Mouse (Mus musculus): ENCODE measurements around the gene Slc22a21.
A peak's percentile ranks its signal among the peaks of the same experiment; 100 is the strongest.
"Not testable (repeated sequence)": the region's sequence is repeated elsewhere in the genome, so short reads cannot be mapped to it uniquely, and the experiment has no call there.

Gene Slc22a21

DNA sequence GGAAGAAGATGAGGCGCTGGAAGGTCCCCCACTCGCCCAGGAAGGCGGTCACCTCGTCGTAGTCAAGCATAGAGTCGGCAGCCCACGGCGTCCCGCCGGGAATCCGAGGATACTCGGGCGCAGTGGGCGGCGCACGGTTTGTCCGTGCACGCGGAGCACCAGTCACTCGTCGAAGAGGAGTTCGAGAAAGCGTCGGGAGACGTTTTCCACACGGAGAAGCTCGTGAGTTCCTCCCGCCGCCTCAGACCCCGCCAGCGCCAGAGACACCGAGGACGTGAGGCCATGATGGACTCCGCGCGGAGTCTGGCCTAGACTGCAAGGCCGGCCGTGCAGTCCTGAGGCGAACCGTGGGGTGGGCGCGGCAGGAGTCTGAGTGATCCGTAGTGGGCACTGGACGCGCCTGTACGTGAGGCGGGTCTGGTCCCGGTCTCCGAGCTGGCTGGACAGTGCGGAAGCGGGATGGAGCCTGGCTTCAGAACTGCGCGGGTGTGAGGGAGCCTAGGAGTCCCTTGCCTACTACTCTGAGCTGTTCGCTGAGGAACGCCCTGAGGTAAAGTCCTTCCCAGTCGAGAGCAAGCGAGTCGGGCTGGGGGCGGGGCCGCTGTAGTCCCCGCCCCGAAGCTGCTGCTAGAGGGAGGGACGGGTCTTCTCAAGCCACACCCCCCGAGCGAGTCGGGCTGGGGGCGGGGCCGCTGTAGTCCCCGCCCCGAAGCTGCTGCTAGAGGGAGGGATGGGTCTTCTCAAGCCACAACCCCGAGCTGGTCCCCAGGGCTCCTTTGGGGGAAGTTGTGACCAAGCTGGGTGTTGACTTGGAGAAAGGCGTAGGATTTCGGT, at the start of gene Slc22a21:
Gene Slc22a21, minus strand, starts transcription at position 545 of the 834 bp plus-strand sequence.
- DNase-seq (ENCODE audit: low spot score), result peak; percentile 86

DNA sequence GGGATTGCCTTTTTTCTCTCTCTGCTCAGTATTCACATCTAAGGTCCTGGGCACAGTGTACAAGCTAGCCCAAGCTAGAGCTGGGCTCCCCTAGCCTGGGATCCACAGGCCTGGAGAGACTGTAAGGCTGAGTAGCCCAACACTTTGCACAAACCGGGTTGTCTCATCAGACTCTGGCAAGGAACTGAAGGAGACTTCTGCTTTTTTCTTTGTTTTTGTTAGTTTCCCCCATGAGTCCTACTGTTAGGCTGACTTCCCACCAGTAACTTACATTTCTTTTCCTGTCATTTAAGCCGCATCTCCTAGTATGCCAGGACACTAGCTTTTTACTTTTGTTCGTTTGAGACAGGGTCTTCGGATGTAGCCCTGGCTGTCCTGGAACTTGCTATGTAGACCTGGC, 48.9 kb upstream of the Slc22a21 start:
- DNase-seq (ENCODE audit: low spot score), result peak; percentile 8

DNA sequence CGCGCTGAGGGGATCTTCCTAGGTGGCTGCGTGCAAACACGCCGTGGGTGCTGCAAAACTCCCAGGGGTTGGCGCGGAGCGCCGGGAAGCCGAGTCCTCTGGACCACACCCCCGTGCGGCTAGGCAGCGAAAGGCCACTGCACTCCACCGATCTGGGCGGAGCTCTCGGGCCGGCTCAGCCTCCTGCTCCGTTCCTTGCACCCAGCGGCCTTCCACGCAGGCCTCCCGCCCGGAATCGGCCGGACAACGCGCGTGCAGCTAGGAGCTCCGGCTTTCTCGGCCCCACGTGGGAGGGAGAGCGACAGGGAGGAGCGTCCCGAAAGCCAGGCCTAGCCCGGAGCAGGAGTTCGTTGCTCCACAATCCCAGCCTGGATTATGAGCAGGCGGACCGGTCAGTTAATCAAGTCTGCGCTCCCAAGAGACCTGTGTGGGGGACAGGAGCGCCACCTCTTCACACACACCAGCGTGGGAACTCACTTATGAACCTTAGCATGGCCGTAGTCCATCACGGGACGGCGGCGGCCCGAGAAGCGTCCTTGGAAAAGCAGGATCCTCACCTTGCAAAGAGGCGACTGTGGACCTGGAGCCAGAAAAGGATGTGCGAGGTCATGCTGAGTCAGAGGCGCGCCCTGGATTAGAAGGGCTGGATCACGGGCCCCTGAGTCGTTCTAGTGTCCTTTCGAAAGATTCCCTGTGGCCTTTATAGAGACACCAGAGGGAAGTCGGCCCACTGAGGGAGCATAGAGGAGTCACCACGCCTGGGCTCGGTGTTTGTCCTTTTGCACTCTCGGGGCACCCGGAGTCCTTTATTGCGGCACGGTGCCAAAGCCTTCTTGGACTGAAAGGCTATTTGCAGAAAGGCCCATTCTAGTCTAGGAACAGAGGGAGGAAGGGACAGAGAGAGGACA, 48.2 kb upstream of the Slc22a21 start, which contains the start of gene Slc22a4:
Gene Slc22a4, minus strand, starts transcription at position 47 of the 908 bp plus-strand sequence.
- peak; percentile 79 for DNase-seq (ENCODE audit: low spot score)

DNA sequence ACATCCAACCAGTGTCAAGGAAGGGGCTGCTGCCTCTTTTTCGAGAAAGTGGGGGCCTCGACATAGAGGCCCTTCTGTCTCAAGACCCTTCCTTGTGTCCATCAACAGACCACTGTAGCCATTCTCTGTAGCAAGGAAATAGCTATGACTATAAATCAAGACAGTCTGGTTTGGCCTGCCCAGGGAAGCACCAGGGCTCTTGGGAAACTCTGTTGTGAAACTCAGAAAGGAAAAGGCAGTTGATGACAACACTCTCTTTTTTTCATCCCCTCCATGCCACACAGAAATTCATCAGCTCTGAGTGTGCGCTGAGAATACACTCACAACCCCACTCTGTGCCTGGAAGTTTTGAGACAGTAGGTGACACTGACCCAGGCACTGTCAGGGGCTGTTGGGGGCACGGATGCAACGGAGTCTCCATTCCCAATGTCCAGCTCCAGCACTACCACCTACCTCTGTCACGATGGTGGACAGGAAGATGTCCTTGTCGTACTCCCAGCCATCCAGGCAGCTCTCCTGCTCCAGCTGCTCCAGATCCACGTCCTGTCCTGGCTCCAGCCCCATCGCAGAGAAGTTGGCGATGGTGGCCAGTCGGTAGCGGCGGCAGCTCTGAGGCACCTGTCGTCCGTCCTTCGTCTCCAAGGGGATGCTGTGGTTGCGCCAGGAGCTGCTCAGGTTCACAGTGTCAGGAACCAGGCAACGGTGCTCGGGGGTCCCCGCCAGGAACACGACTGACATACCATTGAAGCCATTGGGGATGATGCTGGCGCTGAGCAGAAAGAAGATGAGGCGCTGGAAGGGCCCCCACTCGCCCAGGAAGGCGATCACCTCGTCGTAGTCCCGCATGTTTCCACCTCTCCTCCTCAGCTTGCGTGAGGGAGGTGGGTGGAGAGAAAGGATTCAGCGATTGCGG, 47.3 kb upstream of the Slc22a21 start:
- no peak for DNase-seq (ENCODE audit: low spot score)

DNA sequence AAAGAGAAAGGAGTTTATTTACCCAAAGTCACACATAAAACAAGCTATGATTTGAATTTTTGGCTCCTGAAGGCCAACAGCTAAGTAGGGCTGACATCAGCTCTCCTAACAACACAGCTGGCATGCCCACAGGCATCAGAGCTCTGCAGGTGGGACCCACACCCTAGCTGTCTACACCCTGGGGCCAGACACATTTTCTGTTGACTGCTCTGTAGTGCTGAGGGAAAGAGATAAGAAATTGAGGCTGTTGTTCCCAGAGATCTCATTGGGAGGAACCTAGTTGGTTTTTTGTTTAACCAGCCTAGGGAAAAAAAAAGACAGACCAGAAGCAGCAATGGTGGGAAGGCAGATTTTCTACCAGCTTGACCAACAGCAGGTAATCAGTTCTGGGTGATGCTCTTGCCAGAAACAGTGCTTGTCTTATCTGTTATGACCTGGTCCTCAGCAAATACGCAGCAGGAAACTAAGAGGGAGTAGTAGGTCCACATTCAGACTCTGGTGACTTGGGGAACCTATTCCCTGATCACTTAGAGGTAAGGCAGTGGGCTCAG, 46.4 kb upstream of the Slc22a21 start:
- no peak for DNase-seq (ENCODE audit: low spot score)

DNA sequence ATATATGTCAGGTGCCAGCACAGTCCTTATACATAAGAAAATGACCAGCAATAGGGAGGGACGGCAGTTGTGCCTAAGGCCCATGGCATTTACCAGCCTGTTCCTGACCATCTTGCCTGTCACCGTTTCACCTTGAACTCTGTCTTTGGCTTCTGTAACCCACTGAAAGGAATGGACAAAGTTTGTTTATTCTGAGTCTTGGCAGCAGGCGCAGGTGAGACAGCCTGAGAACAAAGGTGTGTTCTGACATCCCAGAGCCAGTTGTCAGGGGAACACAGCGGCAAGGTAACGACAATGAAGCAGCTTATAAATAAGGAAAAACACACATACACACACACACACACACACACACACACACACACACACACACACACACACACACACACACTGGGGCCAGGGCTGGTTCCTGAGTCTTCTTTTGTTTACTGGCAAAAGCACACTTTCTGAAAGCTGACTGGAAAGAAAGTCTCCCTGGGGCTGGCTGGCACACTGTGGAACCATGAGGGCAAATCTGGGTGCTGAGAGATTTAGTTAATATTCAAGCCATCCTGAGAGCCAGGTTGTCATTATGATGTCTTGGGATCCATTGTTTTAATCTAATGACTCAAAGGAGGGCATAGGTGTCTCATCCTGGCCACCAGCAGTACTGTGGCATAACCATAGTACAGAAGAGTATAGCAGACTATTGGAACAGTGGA, 41.4 kb upstream of the Slc22a21 start:
- DNase-seq (ENCODE audit: low spot score), result no peak

DNA sequence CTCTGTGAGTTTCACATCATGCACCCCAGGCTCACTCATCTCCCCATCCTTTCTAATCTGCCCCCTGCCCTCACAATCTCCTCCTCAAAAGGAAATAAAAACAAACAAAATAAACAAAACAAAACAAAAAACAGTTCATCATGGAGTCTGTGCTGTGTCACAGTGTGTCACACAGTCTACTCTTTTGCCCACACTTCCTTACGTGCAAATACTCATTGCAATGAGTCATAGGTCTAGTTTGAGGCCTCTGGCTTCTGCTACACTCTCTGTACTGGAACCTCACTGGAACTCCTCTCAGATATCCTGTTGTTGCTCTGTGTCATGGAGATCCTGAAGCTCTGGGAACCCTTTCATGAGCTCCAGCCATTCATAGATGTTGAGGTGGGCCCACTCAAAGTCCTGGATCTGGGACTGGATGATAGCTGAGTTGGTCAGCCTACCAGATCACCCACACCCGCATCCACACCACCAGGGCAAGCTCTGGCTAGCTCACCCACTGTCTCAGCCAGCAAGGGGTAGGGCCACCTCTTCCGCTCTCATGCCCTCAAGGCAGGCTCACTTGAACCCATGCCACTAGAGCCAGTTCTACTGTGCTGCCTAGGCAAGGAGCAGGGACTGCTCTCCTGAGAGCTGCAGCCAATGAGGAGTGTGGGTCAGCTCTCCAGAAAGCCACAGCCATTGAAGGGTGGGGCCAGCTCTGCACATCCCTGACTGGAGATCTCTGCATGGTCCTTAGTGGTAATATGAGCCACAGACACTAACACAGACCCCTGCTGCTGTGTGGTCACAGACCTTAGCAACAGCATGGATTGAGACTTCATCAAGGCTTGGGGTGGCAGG, 39.0 kb upstream of the Slc22a21 start:
- DNase-seq (ENCODE audit: low spot score), result no peak

DNA sequence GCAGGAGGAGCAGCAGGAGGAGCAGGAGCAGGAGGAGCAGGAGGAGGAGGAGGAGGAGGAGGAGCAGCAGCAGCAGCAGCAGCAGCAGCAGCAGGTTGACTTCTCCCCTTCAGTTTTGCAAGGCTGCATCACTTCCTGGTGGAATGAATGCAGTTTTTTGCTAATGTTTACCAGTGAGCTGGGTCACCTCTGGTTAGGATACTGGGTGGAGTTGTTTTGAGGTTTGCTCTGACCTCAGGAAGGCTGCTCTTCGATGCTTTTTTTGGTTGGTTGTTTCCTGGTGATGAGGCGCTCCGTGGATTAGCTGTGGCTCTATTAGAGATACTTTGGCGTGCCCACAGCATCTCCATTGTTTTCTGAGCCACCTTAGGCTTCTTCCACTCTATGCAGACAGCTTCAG, 37.5 kb upstream of the Slc22a21 start:
- no peak for DNase-seq (ENCODE audit: low spot score)

DNA sequence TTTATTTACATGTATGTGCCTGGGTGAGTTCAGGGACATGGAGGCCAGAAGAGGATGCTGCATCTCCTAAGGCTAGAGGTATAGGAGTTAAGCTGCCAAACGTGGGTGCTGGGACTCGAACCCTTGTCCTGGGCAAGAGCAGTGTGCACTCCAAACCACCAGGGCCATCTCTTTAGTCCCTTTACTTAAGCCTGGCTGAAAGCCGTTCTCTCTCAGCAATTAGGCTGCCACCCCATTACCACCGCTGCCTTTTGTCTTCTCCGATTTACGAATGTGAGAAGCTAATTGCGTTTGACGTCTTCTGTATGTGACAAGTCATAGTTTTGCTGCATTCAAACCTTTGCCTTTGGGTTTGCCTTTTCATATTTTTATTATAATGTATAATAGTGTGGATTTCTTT, 35.9 kb upstream of the Slc22a21 start:
- no peak for DNase-seq (ENCODE audit: low spot score)

DNA sequence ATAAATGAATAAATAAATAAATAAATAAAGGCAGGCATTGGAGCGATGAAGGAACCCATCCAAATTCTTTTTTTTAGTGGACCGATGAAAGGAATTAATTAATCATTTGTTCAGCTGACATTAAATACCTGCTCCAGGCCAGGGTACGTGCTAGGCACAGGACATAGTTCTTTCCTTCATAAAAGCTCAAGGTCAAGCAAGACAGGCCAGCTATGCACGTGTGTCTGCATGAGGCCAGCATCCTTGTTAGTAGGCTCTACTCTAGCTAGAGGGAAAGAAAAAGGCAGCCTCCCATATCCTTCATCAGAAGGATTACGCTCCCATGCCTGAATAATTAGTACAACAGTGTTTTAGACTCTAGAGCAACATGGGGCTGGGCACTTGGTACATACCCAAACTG, 32.8 kb upstream of the Slc22a21 start:
- no peak for DNase-seq (ENCODE audit: low spot score)

DNA sequence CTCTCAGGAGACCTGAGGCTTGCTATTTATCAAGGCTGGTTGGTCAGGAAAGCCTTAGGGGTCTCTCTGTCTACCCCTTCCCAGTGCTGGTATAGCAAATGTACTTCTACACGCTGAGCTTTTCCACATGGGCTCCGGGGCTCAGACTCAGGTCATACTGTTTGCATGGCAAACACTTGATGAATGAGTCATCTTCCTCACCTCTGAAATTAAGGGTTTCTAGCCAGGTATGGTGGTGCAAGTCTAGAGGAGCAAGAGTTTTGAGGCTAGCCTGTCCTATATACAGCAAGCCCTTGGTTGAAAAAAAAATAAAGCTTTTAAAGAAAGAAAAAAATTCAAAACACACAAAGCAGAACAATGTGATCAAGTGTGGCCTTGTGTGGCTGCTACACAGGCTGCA, 31.1 kb upstream of the Slc22a21 start:
- no peak for DNase-seq (ENCODE audit: low spot score)

DNA sequence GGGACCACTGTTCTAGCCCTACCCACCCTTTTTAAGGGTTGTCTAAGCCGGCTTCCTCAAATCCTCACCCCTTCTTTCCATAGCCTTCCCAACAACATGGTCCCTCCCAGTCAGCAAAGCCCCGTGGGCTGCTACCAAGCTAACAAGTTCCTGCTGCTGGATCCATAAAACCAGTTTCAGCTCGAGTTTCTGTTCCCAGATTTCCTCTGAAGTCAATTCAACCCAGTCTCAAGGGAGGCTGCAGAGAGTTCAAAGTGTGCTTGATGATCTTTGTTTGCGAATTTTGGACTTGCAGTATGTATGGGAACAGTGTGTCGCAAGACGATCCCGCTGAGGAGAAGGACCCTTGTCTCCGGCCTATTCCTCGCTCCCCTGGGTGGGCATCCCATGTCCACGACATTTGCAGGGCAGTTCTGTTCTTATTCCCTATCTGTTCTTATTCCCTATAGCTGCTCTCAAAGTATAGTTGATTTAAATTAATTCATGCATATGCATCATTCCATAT, 28.3 kb upstream of the Slc22a21 start:
- DNase-seq (ENCODE audit: low spot score), result no peak

DNA sequence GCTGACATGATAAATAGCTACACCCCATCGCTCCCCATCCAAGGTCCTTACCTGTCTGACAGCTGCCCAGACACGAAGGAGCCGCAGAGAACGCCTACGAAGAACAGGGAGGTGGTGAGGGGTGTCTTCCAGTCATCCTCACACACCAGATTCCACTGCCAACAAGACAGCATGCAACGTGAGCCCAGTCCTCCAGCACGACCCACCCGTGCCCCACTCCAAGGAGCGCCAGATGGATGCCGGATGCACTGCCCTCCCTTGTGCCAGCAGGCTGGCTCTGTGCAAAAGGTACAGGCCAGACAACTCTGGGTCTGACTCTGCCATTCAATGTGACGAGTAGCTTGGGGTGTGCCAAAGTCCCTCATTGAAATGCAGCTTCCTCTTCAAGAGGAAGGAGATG, 27.6 kb upstream of the Slc22a21 start:
- DNase-seq (ENCODE audit: low spot score), result no peak

DNA sequence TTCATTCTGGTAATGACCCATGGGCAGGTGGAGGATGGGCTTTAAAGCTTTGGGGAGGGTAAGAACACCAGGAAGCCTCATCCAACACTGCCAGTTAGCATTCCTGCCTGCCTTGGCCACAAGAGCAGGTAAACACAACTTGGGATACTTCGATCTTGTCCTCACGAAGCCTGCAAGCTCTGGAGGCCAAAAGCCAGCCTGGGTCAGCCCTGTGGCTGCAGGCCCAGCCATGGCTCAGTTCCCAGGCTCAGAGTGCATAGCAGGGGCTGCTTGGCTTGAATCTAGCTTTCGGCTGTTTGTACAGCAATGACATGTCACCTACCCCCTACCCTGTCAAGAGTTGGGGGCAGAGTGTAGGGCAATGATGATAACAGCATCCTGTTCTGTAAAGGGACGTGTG, 26.8 kb upstream of the Slc22a21 start:
- no peak for DNase-seq (ENCODE audit: low spot score)

DNA sequence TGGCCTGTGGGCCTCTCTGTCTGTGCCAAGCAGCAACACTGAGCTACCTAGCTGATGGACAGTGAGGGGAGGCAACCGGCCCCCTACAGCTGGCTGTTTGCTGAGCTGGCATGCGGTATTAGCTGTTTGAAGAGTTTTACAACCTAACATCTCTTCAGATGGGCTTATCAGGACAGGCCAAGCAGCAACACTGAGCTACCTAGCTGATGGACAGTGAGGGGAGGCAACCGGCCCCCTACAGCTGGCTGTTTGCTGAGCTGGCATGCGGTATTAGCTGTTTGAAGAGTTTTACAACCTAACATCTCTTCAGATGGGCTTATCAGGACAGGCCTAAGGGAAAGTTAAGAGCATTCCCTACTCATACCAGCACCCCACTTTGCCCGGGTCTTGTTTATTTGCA, 26.2 kb upstream of the Slc22a21 start:
- not testable (repeated sequence) for DNase-seq (ENCODE audit: low spot score)

DNA sequence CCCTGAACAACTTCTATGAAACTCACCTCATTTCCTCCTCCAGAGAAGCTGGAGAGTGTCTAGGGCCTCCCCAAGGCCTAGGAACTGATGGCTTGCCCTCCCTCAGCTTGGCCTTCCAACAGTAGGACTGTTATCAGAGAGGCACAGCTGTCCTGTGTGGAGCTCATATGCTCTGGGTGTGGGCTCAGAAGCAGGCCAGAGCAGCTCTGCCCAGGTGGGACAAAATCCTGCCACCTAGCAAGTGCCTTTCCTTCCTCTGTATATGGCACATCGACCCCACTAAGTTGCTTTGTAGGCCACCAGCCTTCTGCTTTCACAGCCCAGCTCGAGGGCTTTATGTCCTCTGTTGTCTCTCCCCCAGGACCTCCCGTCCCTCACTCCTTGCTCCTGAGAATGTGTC, 24.6 kb upstream of the Slc22a21 start:
- DNase-seq (ENCODE audit: low spot score), result no peak

DNA sequence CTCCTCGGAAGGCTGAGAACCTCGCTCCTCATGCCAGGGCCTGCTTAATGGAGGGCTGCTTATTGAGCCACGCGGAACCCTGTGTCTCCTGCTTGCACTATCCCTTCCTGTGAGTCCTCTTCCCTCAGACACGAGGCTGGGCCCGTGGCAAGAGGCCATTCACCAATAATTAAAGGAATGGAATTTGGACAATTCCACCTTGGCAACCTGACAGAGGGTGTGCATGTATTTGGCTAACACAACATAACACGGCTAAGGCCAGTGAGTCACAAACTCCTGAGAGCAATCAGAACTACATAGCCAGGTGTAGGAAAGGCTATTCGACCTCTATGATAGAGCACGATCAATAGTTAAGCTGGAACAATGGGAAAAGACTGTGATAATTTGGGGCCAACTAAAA, 24.1 kb upstream of the Slc22a21 start:
- DNase-seq (ENCODE audit: low spot score), result no peak

DNA sequence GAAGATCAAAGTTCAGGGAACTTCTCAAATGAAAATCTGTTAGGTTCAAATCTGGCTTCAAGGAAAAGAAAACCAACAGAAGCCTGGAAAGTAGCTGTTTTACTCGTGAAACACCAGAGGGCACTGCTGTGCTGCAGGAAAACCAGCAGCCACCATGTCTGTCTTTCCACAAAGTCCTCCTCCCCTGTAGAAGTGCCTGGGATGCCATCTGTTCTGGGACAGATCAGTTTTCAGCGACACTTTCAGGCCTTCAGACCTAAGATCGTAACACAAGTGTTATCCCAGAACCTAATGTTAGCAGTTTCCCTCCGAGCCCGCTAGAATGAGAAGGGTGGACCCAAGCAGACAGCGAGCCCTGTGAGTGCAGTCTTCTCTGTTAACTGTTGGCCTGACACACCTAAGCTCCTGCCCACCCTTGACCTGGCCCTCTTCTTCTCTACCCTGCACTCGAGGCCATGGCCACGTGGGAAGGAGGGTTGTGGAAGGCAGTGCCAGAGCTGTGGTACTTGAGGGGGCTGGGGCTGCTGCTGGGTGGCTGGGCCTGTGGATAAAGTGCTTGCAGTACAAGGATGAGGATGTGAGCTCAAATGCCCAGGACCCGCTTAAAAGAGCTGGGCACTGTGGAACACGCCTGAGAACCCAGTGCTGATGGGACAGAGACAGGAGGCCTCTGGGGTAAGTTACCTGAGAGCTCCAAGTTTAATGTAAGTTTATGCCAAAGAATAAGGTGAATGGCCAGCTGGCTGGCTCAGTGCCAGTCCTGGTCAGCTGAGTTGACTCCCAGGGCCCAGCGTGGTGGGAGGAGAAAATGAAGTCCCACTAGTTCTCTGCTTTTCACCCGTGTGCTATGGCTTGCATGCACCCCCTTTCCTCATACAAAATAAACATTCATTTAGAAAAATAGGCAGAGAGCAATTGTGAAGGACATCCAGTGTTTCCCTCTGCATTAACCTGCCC, 22.9 kb upstream of the Slc22a21 start:
- peak; percentile 85 for DNase-seq (ENCODE audit: low spot score)

Data from embryo, embryonic 10.5 days (tissue).